Mouse (Mus musculus) liver, embryonic 14 days (tissue): ENCODE measurements around the gene Erbb3. TPM values are rescaled to one million over a fixed set of nuclear protein-coding genes. Genes with fewer than 3 reads are reported as not detected.

ENCODE experiments used
- polyA plus RNA-seq: library from polyadenylated mRNA; depleted of rRNA; stranded (reverse); fragments of >200 nt; gene quantifications from 2 replicates; pipeline ENCODE4 v1.2.3, GENCODE M21; 2012; rRNA removed

Gene Erbb3
- polyA plus RNA-seq, result 1.6 and 1.8 TPM in 2 replicates

GRCm38 (mm10) chr10:128589464-128590192 is at the start of gene Erbb3:
TSS of gene Erbb3 (minus strand) at chr10:128589652.

GRCm38 (mm10) chr10:128626311-128627310 is 37.2 kb upstream of the Erbb3 start, which contains the start of gene Rps26:
TSS of gene Rps26 (minus strand) at chr10:128626747.

GRCm38 (mm10) chr10:128565788-128566531 is 23.5 kb downstream of the Erbb3 start, which contains the start of gene Pa2g4:
TSS of gene Pa2g4 (minus strand) at chr10:128565987.

GRCm38 (mm10) chr10:128548947-128549681 is 40.3 kb downstream of the Erbb3 start, which contains the start of gene Rpl41:
TSS of gene Rpl41 (minus strand) at chr10:128549305.

GRCm38 (mm10) chr10:128547361-128548032 is 42.0 kb downstream of the Erbb3 start, which contains the start of gene Zc3h10:
TSS of gene Zc3h10 (minus strand) at chr10:128547774.

GRCm38 (mm10) chr10:128525671-128526308 is 63.7 kb downstream of the Erbb3 start, which contains the start of gene Esyt1:
TSS of gene Esyt1 (minus strand) at chr10:128525871.

Other genes with a start within 250 kb of the Erbb3 start
- gene Coq10a, start 220.7 kb downstream of the Erbb3 start, polyA plus RNA-seq, result 6.3 and 7.8 TPM in 2 replicates
- gene Ankrd52, start 212.5 kb downstream of the Erbb3 start, polyA plus RNA-seq, result 6.6 and 7.5 TPM in 2 replicates
- 27.1 and 33.4 TPM in 2 replicates for gene Slc39a5, start 188.4 kb downstream of the Erbb3 start, polyA plus RNA-seq
- 23.4 and 25.4 TPM in 2 replicates for gene Nabp2, start 178.2 kb downstream of the Erbb3 start, polyA plus RNA-seq
- 5.3 and 6.0 TPM in 2 replicates for gene Rnf41, start 178.0 kb downstream of the Erbb3 start, polyA plus RNA-seq
- gene Smarcc2, start 130.4 kb downstream of the Erbb3 start, polyA plus RNA-seq, result 29.4 and 31.2 TPM in 2 replicates
- gene Myl6, start 95.5 kb downstream of the Erbb3 start, polyA plus RNA-seq, result 684 and 704 TPM in 2 replicates
- 1.3 and 2.6 TPM in 2 replicates for gene Myl6b, start 91.0 kb downstream of the Erbb3 start, polyA plus RNA-seq
- 8.9 and 10.3 TPM in 2 replicates for gene Esyt1, start 63.8 kb downstream of the Erbb3 start, polyA plus RNA-seq
- gene Zc3h10, start 41.9 kb downstream of the Erbb3 start, polyA plus RNA-seq, result 3.4 and 3.9 TPM in 2 replicates
- 2,339 and 2,756 TPM in 2 replicates for gene Rpl41, start 40.3 kb downstream of the Erbb3 start, polyA plus RNA-seq
- 134 TPM in 2 replicates for gene Pa2g4, start 23.7 kb downstream of the Erbb3 start, polyA plus RNA-seq
- 772 and 943 TPM in 2 replicates for gene Rps26, start 37.1 kb upstream of the Erbb3 start, polyA plus RNA-seq
- gene Ikzf4, start 56.3 kb upstream of the Erbb3 start, polyA plus RNA-seq, result 0.10 and 0.13 TPM in 2 replicates
- 7.1 and 8.4 TPM in 2 replicates for gene Suox, start 84.4 kb upstream of the Erbb3 start, polyA plus RNA-seq
- gene Rab5b, start 106.6 kb upstream of the Erbb3 start, polyA plus RNA-seq, result 18.4 and 20.3 TPM in 2 replicates
- gene Pmel, start 114.5 kb upstream of the Erbb3 start, polyA plus RNA-seq, result 0.24 and 0.29 TPM in 2 replicates
- gene Cdk2, start 115.4 kb upstream of the Erbb3 start, polyA plus RNA-seq, result 37.4 and 45.7 TPM in 2 replicates
- gene Dgka, start 155.2 kb upstream of the Erbb3 start, polyA plus RNA-seq, result 1.6 and 1.8 TPM in 2 replicates
- 18.7 and 21.6 TPM in 2 replicates for gene Pym1, start 158.2 kb upstream of the Erbb3 start, polyA plus RNA-seq
- 7.4 and 9.2 TPM in 2 replicates for gene Mmp19, start 201.3 kb upstream of the Erbb3 start, polyA plus RNA-seq
- 5.6 and 7.6 TPM in 2 replicates for gene Dnajc14, start 214.4 kb upstream of the Erbb3 start, polyA plus RNA-seq
- 2.0 and 2.3 TPM in 2 replicates for gene Tmem198b, start 214.7 kb upstream of the Erbb3 start, polyA plus RNA-seq
- gene Sarnp, start 227.7 kb upstream of the Erbb3 start, polyA plus RNA-seq, result 77.4 and 83.9 TPM in 2 replicates
- 43.0 and 48.9 TPM in 2 replicates for gene Ormdl2, start 232.0 kb upstream of the Erbb3 start, polyA plus RNA-seq